Comparison of ENCODE assay signal across 8 mouse cellular contexts in genomic region chr16:32644801-32645170, GRCm38 (mm10). TPM values are rescaled to one million over a fixed set of nuclear protein-coding genes. Genes with fewer than 3 reads are reported as not detected.
DNase-seq lines count a peak whose midpoint lies in the region; ATAC-seq and TF ChIP-seq lines count a peak whose summit lies in the region.

No protein-coding gene starts in this region.

- H3K9me3 ChIP-seq in limb, embryonic 12.5 days: no peaks in the 10 kb centered on the region
- no peaks in the 10 kb centered on the region for H3K9me3 ChIP-seq in stomach, embryonic 15.5 days

- WGBS in limb, embryonic 12.5 days: 14% methylated on average over 12 of the region's 12 CpGs
- WGBS in stomach, embryonic 15.5 days: 11% methylated on average over 12 of the region's 12 CpGs

- peak overlapping the region; percentile 71 for H3K4me2 ChIP-seq in limb, embryonic 12.5 days
- H3K4me2 ChIP-seq in stomach, embryonic 15.5 days: peak overlapping the region; percentile 92

- H3K9ac ChIP-seq in limb, embryonic 12.5 days (replicated peaks): peak overlapping the region; percentile 93
- peak overlapping the region; percentile 86 for H3K9ac ChIP-seq in stomach, embryonic 15.5 days

- no peak for TF ChIP-seq POLR2A in embryonic fibroblast, embryonic 13.5 days (IDR thresholded peaks at IDR 0.05; ENCODE audit: low read depth, low read length)

- TF ChIP-seq CTCF in C2C12 (IDR thresholded peaks at IDR 0.05; ENCODE audit: control insufficient read depth, insufficient read depth, insufficient read length): no peak
- no peak for TF ChIP-seq CTCF in embryonic fibroblast, embryonic 13.5 days (IDR thresholded peaks at IDR 0.05; ENCODE audit: borderline replicate concordance, insufficient read depth, low read length)

- H3K36me3 ChIP-seq in C2C12 (ENCODE audit: control insufficient read depth, insufficient read depth): peaks cover 5% of the 10 kb centered on the region
- peaks cover 4% of the 10 kb centered on the region; the same call in 1 of the 2 replicates for H3K36me3 ChIP-seq in limb, embryonic 12.5 days
- H3K36me3 ChIP-seq in stomach, embryonic 15.5 days: no peaks in the 10 kb centered on the region

- DNase-seq in cerebellum, adult 9-10 months: peak; percentile 54
- no peak for DNase-seq in cerebellum, adult 11 months
- DNase-seq in embryo, embryonic 11 days: no peak
- DNase-seq in adrenal gland, adult (ENCODE audit: inconsistent age in 2 of 2, low spot score in 1 of 2): no peak

- peaks cover 14% of the 10 kb centered on the region for H3K4me1 ChIP-seq in embryonic fibroblast, embryonic 13.5 days (ENCODE audit: control insufficient read depth, insufficient read depth, low read length)
- H3K4me1 ChIP-seq in limb, embryonic 12.5 days (replicated peaks): peaks cover 24% of the 10 kb centered on the region
- H3K4me1 ChIP-seq in stomach, embryonic 15.5 days: peaks cover 20% of the 10 kb centered on the region

- no peak for ATAC-seq in limb, embryonic 12.5 days (ENCODE audit: insufficient number of reproducible peaks, insufficient read depth, low FRiP score, low TSS enrichment, low read depth)
- ATAC-seq in stomach, embryonic 15.5 days (ENCODE audit: insufficient read depth, low FRiP score, low read depth): no peak

- peak overlapping the region; percentile 63 for H3K4me3 ChIP-seq in C2C12 (ENCODE audit: insufficient read depth, poor library complexity, severe bottlenecking)
- peak overlapping the region; percentile 87 for H3K4me3 ChIP-seq in embryonic fibroblast, embryonic 13.5 days (ENCODE audit: insufficient read depth, low read length)
- peak overlapping the region; percentile 98 for H3K4me3 ChIP-seq in limb, embryonic 12.5 days (replicated peaks)
- H3K4me3 ChIP-seq in stomach, embryonic 15.5 days (replicated peaks): peak overlapping the region; percentile 85

- H3K79me2 ChIP-seq in C2C12 (ENCODE audit: control insufficient read depth, insufficient read depth): peaks cover 58% of the 10 kb centered on the region

- H3K27ac ChIP-seq in embryonic fibroblast, embryonic 13.5 days (ENCODE audit: insufficient read depth, low read length): peak overlapping the region; percentile 76
- H3K27ac ChIP-seq in limb, embryonic 12.5 days: peak overlapping the region; percentile 92
- H3K27ac ChIP-seq in stomach, embryonic 15.5 days: peak overlapping the region; percentile 81

- peak overlapping the region; percentile 90 for H3ac ChIP-seq in C2C12 (ENCODE audit: control insufficient read depth, insufficient read length, low read depth)

- peaks cover 45% of the 10 kb centered on the region for H3K79me3 ChIP-seq in C2C12 (ENCODE audit: low read depth)

- no peaks in the 10 kb centered on the region for H3K27me3 ChIP-seq in C2C12 (ENCODE audit: control insufficient read depth, insufficient read depth, insufficient read length)
- no peaks in the 10 kb centered on the region for H3K27me3 ChIP-seq in limb, embryonic 12.5 days
- no peaks in the 10 kb centered on the region for H3K27me3 ChIP-seq in stomach, embryonic 15.5 days (replicated peaks)

TF ChIP-seq in C2C12, 6 proteins besides CTCF, POLR2A, EP300 and RAD21:
- no peak for TF ChIP-seq USF1 (IDR thresholded peaks at IDR 0.05; ENCODE audit: low read depth)
- TF ChIP-seq MAX (IDR thresholded peaks at IDR 0.05): no peak
- TF ChIP-seq CEBPB (IDR thresholded peaks at IDR 0.05; ENCODE audit: low read depth): no peak
- TF ChIP-seq FOSL1 (IDR thresholded peaks at IDR 0.05; ENCODE audit: insufficient read depth, low read length, poor library complexity, severe bottlenecking): no peak
- TF ChIP-seq MYOG (IDR thresholded peaks at IDR 0.05; ENCODE audit: control insufficient read depth, extremely low read depth, insufficient read length): no peak
- TF ChIP-seq MYOD1 (IDR thresholded peaks at IDR 0.05; ENCODE audit: control insufficient read depth, insufficient read length, low read depth): no peak
TF ChIP-seq in C2C12: peak in this region for 0.

RNA-seq across cellular contexts. Expression of gene Tnk2, which starts 1.1 kb away (rescaled TPM):
- 78.4 TPM for polyA plus RNA-seq in C2C12 (2012; fragmentation: generic; extraction: Trizol)
- 92.4 and 144 TPM in 2 replicates for polyA plus RNA-seq in embryonic fibroblast, embryonic 13.5 days (2011; ENCODE audit: insufficient read length, low read depth, missing spikeins)
- 11.9 and 12.0 TPM in 2 replicates for polyA plus RNA-seq in limb, embryonic 12.5 days (2016; fragmentation: Nextera tagmentation; extraction: Ambion mirVana)
- polyA plus RNA-seq in stomach, embryonic 15.5 days (2015; fragmentation: Nextera tagmentation; extraction: Ambion mirVana): 12.0 and 14.9 TPM in 2 replicates

RNA-seq across cellular contexts. Expression of gene Tfrc, which starts 36.1 kb away (rescaled TPM):
- polyA plus RNA-seq in C2C12 (2012; fragmentation: generic; extraction: Trizol): 25.1 TPM
- 38.0 and 44.5 TPM in 2 replicates for polyA plus RNA-seq in embryonic fibroblast, embryonic 13.5 days (2011; ENCODE audit: insufficient read length, low read depth, missing spikeins)
- 40.7 and 43.9 TPM in 2 replicates for polyA plus RNA-seq in limb, embryonic 12.5 days (2016; fragmentation: Nextera tagmentation; extraction: Ambion mirVana)
- 68.8 and 74.5 TPM in 2 replicates for polyA plus RNA-seq in stomach, embryonic 15.5 days (2015; fragmentation: Nextera tagmentation; extraction: Ambion mirVana)
